ENCODE assay signal across 9 mouse cellular contexts in the genomic region with DNA sequence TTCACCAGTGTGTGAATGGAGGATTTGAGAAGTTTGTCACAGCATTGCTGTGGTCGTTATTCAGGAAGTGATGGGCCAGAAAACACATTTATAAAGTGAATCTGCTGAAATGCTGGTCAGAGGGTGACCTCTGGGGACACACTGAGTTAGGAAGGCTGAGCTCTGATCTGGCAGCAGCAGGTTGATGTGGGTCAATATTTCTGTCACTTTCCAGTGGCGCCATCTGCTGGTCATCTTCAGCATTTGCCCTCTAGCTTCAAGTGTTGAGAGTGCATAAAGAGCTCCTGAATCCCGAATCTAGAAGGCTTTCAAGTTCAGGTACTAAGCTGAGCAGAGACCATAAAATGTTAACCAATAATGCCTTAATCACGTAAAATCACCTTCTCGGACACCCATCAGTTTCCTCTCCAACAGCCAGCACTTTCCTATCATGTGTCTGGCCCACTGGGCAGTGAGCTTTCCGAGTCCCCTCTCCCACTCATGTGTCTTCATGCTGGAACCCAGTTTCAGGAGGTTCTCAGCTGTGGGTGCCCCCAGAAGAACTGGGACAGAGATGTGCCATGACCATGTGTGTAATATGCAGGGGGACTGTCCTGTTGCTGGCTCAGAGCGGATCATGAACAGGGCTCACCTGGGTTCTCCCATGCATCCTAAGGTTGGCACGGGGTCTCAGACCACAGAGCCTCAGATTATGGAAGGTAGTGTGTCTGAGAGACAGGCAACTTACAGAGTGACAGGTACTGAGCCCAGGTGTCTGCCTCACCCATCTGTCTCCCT.
DNase-seq lines count a peak whose midpoint lies in the region; ATAC-seq and TF ChIP-seq lines count a peak whose summit lies in the region.
"Had no signal": no experiment of that assay in that cellular context is flagged by ENCODE, and none has a peak within 500 bp of the region (broad histone marks: within the 10 kb centered on the region; RNA-seq: fewer than 3 reads in every experiment).

No protein-coding gene starts in this region.

- peak; percentile 89 for TF ChIP-seq CTCF in heart, postnatal 0 days (IDR thresholded peaks at IDR 0.05; ENCODE audit: low read depth)
- TF ChIP-seq CTCF in layer of hippocampus, adult 2 months (conservative IDR thresholded peaks at IDR 0.05): peak; percentile 95

- no peaks in the 10 kb centered on the region for H3K9me3 ChIP-seq in ES-E14 (ENCODE audit: control insufficient read depth, insufficient read depth, low read depth, low read length)
- H3K9me3 ChIP-seq in embryonic facial prominence, embryonic 10.5 days: no peaks in the 10 kb centered on the region
- H3K9me3 ChIP-seq in heart, postnatal 0 days (replicated peaks; ENCODE audit: control insufficient read depth, low read length): no peaks in the 10 kb centered on the region
- H3K9me3 ChIP-seq: liver, embryonic 15.5 days had no signal

- peak; percentile 62; the same call in 1 of the 2 replicates for ATAC-seq in heart, postnatal 0 days (ENCODE audit: insufficient read depth, low read depth)

- 54% methylated on average over 8 of the region's 8 CpGs for WGBS in embryonic facial prominence, embryonic 10.5 days
- 45% methylated on average over 8 of the region's 8 CpGs for WGBS in heart, postnatal 0 days

- no peak overlapping the region for H3K27ac ChIP-seq in ES-E14 (ENCODE audit: insufficient read depth, low read depth, low read length, poor library complexity, severe bottlenecking)
- H3K27ac ChIP-seq in embryonic facial prominence, embryonic 10.5 days (replicated peaks): no peak overlapping the region
- H3K27ac ChIP-seq in heart, postnatal 0 days (ENCODE audit: low read depth): no peak overlapping the region
- no peak overlapping the region for H3K27ac ChIP-seq in layer of hippocampus, adult 2 months
- H3K27ac ChIP-seq: liver, embryonic 15.5 days had no signal

- no peaks in the 10 kb centered on the region; a peak in 1 of 4 replicates for H3K4me1 ChIP-seq in ES-E14 (ENCODE audit: control insufficient read depth in 2 of 2, insufficient read depth in 2 of 2, low read length in 2 of 2, poor library complexity in 1 of 2)
- no peaks in the 10 kb centered on the region for H3K4me1 ChIP-seq in embryonic facial prominence, embryonic 10.5 days
- H3K4me1 ChIP-seq in heart, postnatal 0 days (ENCODE audit: control insufficient read depth, insufficient read depth): no peaks in the 10 kb centered on the region
- H3K4me1 ChIP-seq: liver, embryonic 15.5 days had no signal

- DNase-seq in ES-E14 (ENCODE audit: low read depth, low spot score): peak; percentile 67
- peak; percentile 53 for DNase-seq in adrenal gland, adult 8-10 months
- peak; percentile 80 for DNase-seq in embryonic facial prominence, embryonic 10.5 days (ENCODE audit: low spot score)
- DNase-seq in heart, postnatal 0 days (ENCODE audit: low spot score): peak; percentile 77
- DNase-seq in layer of hippocampus, adult 2 months (ENCODE audit: low spot score in 2 of 2): peak; percentile 77 to 78
- peak; percentile 86 for DNase-seq in lung, postnatal 14 days
- peak; percentile 77 to 83 for DNase-seq in right cerebral cortex, postnatal 10 days (ENCODE audit: low spot score in 2 of 2)
- peak; percentile 39 to 70 for DNase-seq in urinary bladder, postnatal 4 days (ENCODE audit: low spot score in 2 of 2)

- in situ Hi-C loops in ES-E14 (cut with MboI; ENCODE audit: low sequenced_read_pairs in 2 of 2, unreplicated experiment in 2 of 2): no loop called here

- no peak overlapping the region for H3K4me3 ChIP-seq in ES-E14 (ENCODE audit: insufficient read depth in 1 of 2, low read depth in 1 of 2, low read length in 2 of 2, poor library complexity in 1 of 2, severe bottlenecking in 1 of 2)
- H3K4me3 ChIP-seq in embryonic facial prominence, embryonic 10.5 days: no peak overlapping the region
- H3K4me3 ChIP-seq in heart, postnatal 0 days (ENCODE audit: low read depth, low read length): no peak overlapping the region
- no peak overlapping the region for H3K4me3 ChIP-seq in layer of hippocampus, adult 2 months
- H3K4me3 ChIP-seq: liver, embryonic 15.5 days had no signal

- no peaks in the 10 kb centered on the region for H3K36me3 ChIP-seq in ES-E14 (ENCODE audit: control insufficient read depth, insufficient read depth, low read length, poor library complexity, severe bottlenecking)
- H3K36me3 ChIP-seq in embryonic facial prominence, embryonic 10.5 days (replicated peaks): no peaks in the 10 kb centered on the region
- no peaks in the 10 kb centered on the region for H3K36me3 ChIP-seq in heart, postnatal 0 days (replicated peaks; ENCODE audit: control insufficient read depth, insufficient read depth, low read length)
- H3K36me3 ChIP-seq: liver, embryonic 15.5 days had no signal

- H3K9ac ChIP-seq in ES-E14 (ENCODE audit: insufficient read depth, low read depth, low read length, poor library complexity, severe bottlenecking): no peak overlapping the region
- no peak overlapping the region for H3K9ac ChIP-seq in heart, postnatal 0 days (replicated peaks; ENCODE audit: low read depth, low read length)
- H3K9ac ChIP-seq: liver, embryonic 15.5 days had no signal

- no peak overlapping the region for H3K4me2 ChIP-seq in heart, postnatal 0 days (ENCODE audit: low read depth, low read length)
- H3K4me2 ChIP-seq: liver, embryonic 15.5 days had no signal

- TF ChIP-seq EP300 in heart, postnatal 0 days (IDR thresholded peaks at IDR 0.05; ENCODE audit: low read depth): no peak

- H3K27me3 ChIP-seq in embryonic facial prominence, embryonic 10.5 days (replicated peaks; ENCODE audit: low read depth, poor library complexity, severe bottlenecking): 0 out of 2 replicates have a peak, but pooled peaks cover 3% of the 10 kb centered on the region
- H3K27me3 ChIP-seq in heart, postnatal 0 days (ENCODE audit: control insufficient read depth, insufficient read depth, low read length): peaks cover 16% of the 10 kb centered on the region
- H3K27me3 ChIP-seq: liver, embryonic 15.5 days had no signal

TF ChIP-seq in ES-E14, 5 proteins besides CTCF, POLR2A, EP300 and RAD21:
- TF ChIP-seq ZC3H11A (IDR thresholded peaks at IDR 0.05; ENCODE audit: borderline replicate concordance, low read depth, low read length): peak; percentile 34; the same call in 1 of the 2 replicates
- no peak for TF ChIP-seq ZNF384 (IDR thresholded peaks at IDR 0.05; ENCODE audit: low read depth, low read length)
